Mouse (Mus musculus): ENCODE measurements at regions not wholly inside any gene's neighbourhood (a gene's known extent, or its start where the extent isn't known, plus 50 kb on each side); places are given as distances from the start of the nearest gene placed in this dataset.

GRCm38 (mm10) chr1:55887386-55887785 lies 481.7 kb downstream of the Plcl1 start:
- no peak for ATAC-seq (replicated peaks; ENCODE audit: low FRiP score, poor library complexity, severe bottlenecking)

DNA sequence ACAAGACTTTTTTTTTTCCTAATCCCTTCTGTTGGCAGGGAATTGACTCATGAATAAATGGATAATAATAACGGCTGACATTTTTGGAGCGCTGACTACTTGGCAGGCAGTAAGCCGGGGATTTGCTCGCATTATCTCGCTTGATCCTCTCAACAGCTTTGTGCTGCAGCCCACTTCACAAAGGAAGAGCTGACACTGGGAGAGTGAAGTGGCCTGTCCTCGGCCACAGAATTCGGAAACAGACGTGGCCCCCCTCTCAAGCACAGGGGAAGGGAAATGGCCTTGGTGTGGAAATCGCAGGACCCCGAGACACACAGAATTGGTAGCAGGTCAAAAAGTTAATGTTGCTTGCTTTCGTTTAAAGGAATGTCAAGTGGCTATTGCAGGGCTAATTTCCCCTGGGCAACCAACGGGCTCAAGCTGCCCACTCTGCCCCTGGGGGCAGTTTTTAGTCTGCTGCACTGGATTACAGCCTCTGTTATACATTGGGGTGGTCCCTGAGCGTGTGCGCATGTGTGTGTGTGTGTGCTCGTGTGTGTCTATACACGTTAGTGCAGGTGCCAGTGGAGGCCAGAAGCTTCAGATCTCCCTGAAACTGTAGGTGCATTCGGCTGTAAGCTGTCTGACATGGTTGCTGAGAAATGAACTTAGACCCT lies 483.1 kb downstream of the Plcl1 start:
- no peak for ATAC-seq (replicated peaks; ENCODE audit: low FRiP score, poor library complexity, severe bottlenecking)

GRCm38 (mm10) chr1:55890511-55891151 lies 484.9 kb downstream of the Plcl1 start:
- no peak for ATAC-seq (replicated peaks; ENCODE audit: low FRiP score, poor library complexity, severe bottlenecking)

GRCm38 (mm10) chr1:55891894-55892293 lies 486.2 kb downstream of the Plcl1 start:
- ATAC-seq (replicated peaks; ENCODE audit: low FRiP score, poor library complexity, severe bottlenecking) = no peak

- no peak for ATAC-seq (replicated peaks; ENCODE audit: low FRiP score, poor library complexity, severe bottlenecking)
Observed at GRCm38 (mm10) chr1:55897572-55897971, 491.9 kb downstream of the Plcl1 start.

GRCm38 (mm10) chr1:55898031-55898430 lies 492.3 kb downstream of the Plcl1 start:
- ATAC-seq (replicated peaks; ENCODE audit: low FRiP score, poor library complexity, severe bottlenecking) = no peak

- ATAC-seq (replicated peaks; ENCODE audit: low FRiP score, poor library complexity, severe bottlenecking) = no peak
Observed at GRCm38 (mm10) chr1:55900033-55900432, 494.3 kb downstream of the Plcl1 start.

DNA sequence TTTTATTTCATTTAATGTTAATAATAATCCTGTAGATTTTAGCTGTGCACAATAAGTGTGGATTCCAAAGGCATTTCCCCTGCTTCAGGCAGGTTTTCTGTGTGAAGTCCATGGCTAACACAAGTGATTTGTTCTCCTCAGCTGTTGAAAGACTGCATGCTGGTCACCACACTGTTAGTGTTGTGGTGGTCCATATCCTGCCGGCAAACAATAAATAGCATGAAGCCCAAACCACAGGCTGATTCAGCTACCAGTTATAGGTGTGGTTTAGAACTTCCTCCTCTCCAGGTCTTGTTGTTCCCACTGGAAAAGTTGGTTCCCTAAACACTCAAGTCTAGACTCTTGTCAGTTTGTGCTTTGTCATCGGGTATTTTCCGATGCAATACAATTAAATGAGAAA lies 497.5 kb downstream of the Plcl1 start:
- ATAC-seq (replicated peaks; ENCODE audit: low FRiP score, poor library complexity, severe bottlenecking) = no peak

DNA sequence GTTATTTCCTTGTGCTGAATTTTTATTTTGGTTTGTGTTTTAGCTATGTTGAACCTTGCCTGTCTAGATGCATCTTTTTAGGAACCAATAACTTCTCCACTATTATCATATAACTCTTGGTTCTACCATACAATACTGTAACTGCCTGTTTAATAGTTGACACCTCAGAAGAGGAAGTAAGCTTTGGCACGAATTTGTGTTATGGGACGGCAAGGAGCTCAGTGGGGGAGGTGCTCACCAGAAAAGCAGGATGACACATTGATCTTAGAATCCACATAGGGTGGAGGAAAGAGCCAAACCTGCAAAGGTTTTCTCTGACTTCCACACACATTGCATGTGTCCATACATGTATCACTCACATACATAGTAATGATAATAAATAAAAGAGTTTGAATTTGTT lies 498.9 kb downstream of the Plcl1 start:
- ATAC-seq (replicated peaks; ENCODE audit: low FRiP score, poor library complexity, severe bottlenecking) = no peak

DNA sequence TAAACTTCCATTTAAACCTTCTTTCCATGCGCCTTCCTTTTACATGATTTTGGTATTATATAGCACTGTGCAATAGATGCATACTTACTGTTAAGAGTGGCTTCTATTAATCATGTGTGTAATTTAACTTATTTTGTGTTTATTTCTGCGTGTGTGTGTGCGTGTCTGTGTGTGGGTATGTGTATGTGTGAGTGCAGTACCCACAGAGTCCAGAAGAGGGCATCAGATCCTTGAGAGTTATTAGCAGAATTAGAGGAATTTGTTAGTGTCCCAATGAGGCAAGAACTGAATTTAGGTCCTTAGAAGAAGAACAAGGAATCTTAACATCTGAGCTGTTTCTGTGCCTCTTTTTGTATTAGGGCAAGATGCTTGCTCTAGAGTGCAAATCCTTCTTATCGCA lies 499.5 kb downstream of the Plcl1 start:
- no peak for ATAC-seq (replicated peaks; ENCODE audit: low FRiP score, poor library complexity, severe bottlenecking)

- ATAC-seq (replicated peaks; ENCODE audit: low FRiP score, poor library complexity, severe bottlenecking) = no peak
Observed at GRCm38 (mm10) chr1:55910024-55910423, 504.3 kb downstream of the Plcl1 start.

DNA sequence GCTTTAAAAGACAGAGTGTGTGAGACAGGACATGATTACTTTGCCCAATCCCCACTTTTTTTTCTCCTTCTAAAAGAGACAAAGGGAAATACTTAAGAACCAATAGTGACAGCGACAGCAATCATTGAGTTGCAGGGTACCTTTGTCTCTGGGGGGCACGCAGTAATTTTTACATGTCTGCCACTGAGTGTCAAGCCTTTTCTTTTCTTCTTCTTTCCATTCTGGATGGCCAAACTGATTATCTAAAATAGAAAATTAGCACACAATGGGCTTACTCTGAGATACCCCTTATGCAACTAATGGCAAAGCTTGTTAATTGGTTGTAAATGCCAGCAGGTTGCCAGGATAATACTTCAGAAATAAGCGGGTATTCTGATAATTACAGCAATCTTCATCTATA lies 508.6 kb downstream of the Plcl1 start:
- no peak for ATAC-seq (replicated peaks; ENCODE audit: low FRiP score, poor library complexity, severe bottlenecking)

GRCm38 (mm10) chr1:55915940-55916339 lies 510.2 kb downstream of the Plcl1 start:
- no peak for ATAC-seq (replicated peaks; ENCODE audit: low FRiP score, poor library complexity, severe bottlenecking)

DNA sequence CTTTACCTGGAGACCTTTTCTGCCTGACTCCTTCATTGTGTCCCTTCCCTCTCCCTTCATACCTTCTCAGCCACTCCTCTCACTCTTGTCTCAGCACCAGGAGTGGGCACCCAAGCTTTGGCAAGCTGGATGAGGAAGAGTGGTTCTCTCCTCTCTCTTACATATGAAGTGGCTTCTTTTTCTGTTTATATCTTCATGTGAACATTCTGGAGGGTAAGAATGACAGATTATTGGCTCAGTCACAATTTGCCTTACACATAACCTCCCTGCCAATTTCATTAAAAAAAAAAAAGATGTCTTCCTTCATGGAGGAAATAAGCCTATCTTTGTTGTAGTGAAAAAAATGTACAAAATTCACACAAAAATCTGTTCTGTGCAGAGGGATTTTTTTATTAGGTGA lies 513.8 kb downstream of the Plcl1 start:
- no peak for ATAC-seq (replicated peaks; ENCODE audit: low FRiP score, poor library complexity, severe bottlenecking)

DNA sequence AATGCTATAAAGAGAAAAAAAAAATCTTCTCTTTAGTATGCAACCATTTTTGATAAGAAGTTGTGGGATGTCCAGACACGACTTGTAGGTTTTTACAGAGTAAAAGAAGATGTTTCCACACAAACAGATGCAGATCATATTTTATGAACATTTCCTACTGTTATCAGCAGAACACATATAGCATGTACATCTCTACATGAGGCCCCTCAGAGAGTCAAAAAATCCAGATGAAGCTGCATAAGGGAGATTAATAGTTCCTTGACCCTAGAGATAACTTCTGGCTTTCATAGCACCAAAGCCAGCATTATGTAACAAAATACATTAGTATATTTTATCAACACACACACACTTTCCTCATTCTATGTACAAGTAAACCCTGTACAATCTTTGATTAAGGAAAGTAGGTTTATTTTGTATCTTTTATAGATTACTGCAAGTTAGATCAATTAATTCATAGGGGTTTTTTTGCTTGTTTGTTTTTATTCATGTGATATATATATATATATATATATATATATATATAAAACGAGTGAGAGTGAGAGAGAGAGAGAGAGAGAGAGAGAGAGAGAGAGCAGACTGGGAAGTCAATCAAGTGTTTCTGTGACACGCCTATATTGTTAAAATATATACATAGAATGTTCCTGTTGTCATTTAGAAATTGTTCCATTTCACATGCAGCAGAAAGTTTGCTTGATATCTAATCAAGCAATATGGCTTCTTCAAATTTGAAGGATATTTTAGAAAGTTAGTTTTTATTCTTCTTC lies 541.2 kb downstream of the Plcl1 start:
- ATAC-seq (replicated peaks; ENCODE audit: low FRiP score, poor library complexity, severe bottlenecking) = no peak

DNA sequence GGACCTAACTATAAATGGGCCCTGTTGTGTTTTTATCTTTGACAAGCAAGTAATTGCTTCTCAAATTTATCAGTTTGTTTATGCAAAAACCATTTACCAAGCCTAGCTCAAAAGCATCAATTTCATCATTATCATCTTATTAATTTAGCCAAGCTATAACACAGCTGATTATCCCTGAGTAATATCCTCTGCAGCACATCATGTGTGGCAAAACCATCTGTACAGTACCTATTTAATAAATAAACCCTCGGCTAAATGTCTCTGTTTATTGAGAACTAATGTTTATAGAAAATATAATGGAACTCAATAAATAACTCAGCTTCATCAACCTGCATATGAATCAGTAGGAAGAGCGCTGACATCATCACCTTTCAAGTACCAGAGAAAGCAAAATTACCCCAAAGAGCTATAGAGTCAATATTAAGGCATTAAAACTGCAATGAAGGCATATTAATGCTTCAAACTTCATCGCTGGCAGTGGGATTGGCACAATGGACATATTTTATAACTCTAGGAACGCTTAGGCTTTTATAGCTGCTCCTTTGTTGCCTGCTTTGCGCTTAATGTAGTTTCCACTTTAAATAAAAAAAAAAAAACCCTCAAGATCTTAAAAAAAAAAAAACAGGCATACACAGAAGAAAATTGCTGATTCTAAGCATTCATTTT lies 542.0 kb downstream of the Plcl1 start:
- ATAC-seq (replicated peaks; ENCODE audit: low FRiP score, poor library complexity, severe bottlenecking) = no peak

- no peak for ATAC-seq (replicated peaks; ENCODE audit: low FRiP score, poor library complexity, severe bottlenecking)
Observed at GRCm38 (mm10) chr1:55949606-55950005, 543.9 kb downstream of the Plcl1 start.

- ATAC-seq (replicated peaks; ENCODE audit: low FRiP score, poor library complexity, severe bottlenecking) = no peak
Observed at GRCm38 (mm10) chr1:55957804-55958445, 552.2 kb downstream of the Plcl1 start.

DNA sequence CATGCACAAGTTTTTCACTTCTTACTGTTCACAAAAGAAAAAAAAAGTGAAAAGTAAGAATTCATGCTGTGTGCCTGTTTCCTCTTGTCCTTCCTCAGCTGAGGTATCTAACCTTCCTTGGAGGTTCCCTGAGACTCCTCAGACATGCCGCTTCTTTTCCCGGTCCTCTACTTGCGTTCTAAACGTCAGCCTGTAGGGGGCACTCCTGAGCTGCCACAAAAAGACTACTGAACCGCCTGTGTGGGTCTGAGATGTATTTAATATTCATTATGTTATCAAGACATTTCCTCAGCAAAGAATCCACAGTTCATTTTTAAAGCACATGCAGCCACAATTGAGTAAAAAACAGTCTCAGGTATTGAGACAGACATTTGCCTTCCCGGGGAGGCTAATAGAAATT lies 554.6 kb downstream of the Plcl1 start:
- ATAC-seq (replicated peaks; ENCODE audit: low FRiP score, poor library complexity, severe bottlenecking) = no peak

GRCm38 (mm10) chr1:55963867-55964266 lies 558.1 kb downstream of the Plcl1 start:
- ATAC-seq (replicated peaks; ENCODE audit: low FRiP score, poor library complexity, severe bottlenecking) = no peak

Measured in erythroblast, adult 5-6 weeks (primary cell).